Mouse (Mus musculus): Measurements from ENCODE around the gene Zbbx. TPM values are rescaled to one million over a fixed set of nuclear protein-coding genes. Genes with fewer than 3 reads are reported as not detected.
A peak's percentile ranks its signal among the peaks of the same experiment; 100 is the strongest.

Gene Zbbx
- total RNA-seq (2021) (not detected), polyA plus RNA-seq (2012; rRNA removed) (0.12 TPM in 1 of 2 replicates, not detected in the other)
- long read RNA-seq = 0 reads

- Histone ChIP-seq H3K79me2 (replicated peaks; ENCODE audit: control insufficient read depth, insufficient read depth, low read length) (no peaks in the 10 kb centered on the region), H3K9ac (ENCODE audit: low read depth, low read length) (no peak within 1 kb of the TSS), H3K4me1 (ENCODE audit: control insufficient read depth, insufficient read depth, low read length) (no peaks in the 10 kb centered on the region), H3K4me3 (no peak within 1 kb of the TSS), H3K27me3 (ENCODE audit: control insufficient read depth, insufficient read depth, low read length) (no peaks in the 10 kb centered on the region), H3K36me3 (ENCODE audit: control insufficient read depth, insufficient read depth, low read length) (no peaks in the 10 kb centered on the region), H3K27ac (no peak within 1 kb of the TSS)
- DNase-seq = no peak
- WGBS = 19% methylated on average over 20 of the region's 20 CpGs
- TF ChIP-seq POLR2A (IDR thresholded peaks at IDR 0.05; ENCODE audit: insufficient read depth, low read depth, low read length) (no peak), CTCF (IDR thresholded peaks at IDR 0.05) (no peak), EP300 (IDR thresholded peaks at IDR 0.05; ENCODE audit: insufficient read depth, low read depth, low read length) (no peak)
- intact Hi-C loops (cut with DNase I) = no loop called here
These were observed at the start of gene Zbbx for GRCm38 (mm10) chr3:75164838-75165496. Gene Zbbx (minus strand): TSS chr3:75165034.

GRCm38 (mm10) chr3:75202808-75203503 is 38.1 kb upstream of the Zbbx start:
- intact Hi-C loops (cut with DNase I) = no loop called here
- Histone ChIP-seq H3K9ac (ENCODE audit: low read depth, low read length) (no peak overlapping the region), H3K27ac (no peak overlapping the region), H3K4me3 (no peak overlapping the region), H3K36me3 (ENCODE audit: control insufficient read depth, insufficient read depth, low read length) (no peaks in the 10 kb centered on the region), H3K79me2 (replicated peaks; ENCODE audit: control insufficient read depth, insufficient read depth, low read length) (no peaks in the 10 kb centered on the region), H3K27me3 (ENCODE audit: control insufficient read depth, insufficient read depth, low read length) (no peaks in the 10 kb centered on the region), H3K4me1 (ENCODE audit: control insufficient read depth, insufficient read depth, low read length) (no peaks in the 10 kb centered on the region)
- TF ChIP-seq EP300 (IDR thresholded peaks at IDR 0.05; ENCODE audit: insufficient read depth, low read depth, low read length) (no peak), CTCF (IDR thresholded peaks at IDR 0.05) (peak; percentile 77)
- WGBS = 31% methylated on average over 12 of the region's 12 CpGs
- peak in 1 of 2 experiments; percentile 26 for DNase-seq

GRCm38 (mm10) chr3:75182606-75183005 is 17.8 kb upstream of the Zbbx start:
- Histone ChIP-seq H3K4me1 (ENCODE audit: control insufficient read depth, insufficient read depth, low read length) (no peaks in the 10 kb centered on the region), H3K9ac (ENCODE audit: low read depth, low read length) (no peak overlapping the region), H3K27ac (no peak overlapping the region), H3K27me3 (ENCODE audit: control insufficient read depth, insufficient read depth, low read length) (no peaks in the 10 kb centered on the region), H3K79me2 (replicated peaks; ENCODE audit: control insufficient read depth, insufficient read depth, low read length) (no peaks in the 10 kb centered on the region), H3K4me3 (no peak overlapping the region), H3K36me3 (ENCODE audit: control insufficient read depth, insufficient read depth, low read length) (no peaks in the 10 kb centered on the region)
- TF ChIP-seq EP300 (IDR thresholded peaks at IDR 0.05; ENCODE audit: insufficient read depth, low read depth, low read length) (no peak), CTCF (IDR thresholded peaks at IDR 0.05) (no peak)
- WGBS = 46% methylated on average over 1 of the region's 1 CpGs
- DNase-seq = no peak
- intact Hi-C loops (cut with DNase I) = no loop called here

- 79% methylated on average over 3 of the region's 3 CpGs for whole genome bisulfite sequencing
- no peak for DNase-seq
- H3K27ac ChIP-seq = no peak overlapping the region
- H3K4me1 ChIP-seq (ENCODE audit: control insufficient read depth, insufficient read depth, low read length) = no peaks in the 10 kb centered on the region
- TF ChIP-seq POLR2A (IDR thresholded peaks at IDR 0.05; ENCODE audit: insufficient read depth, low read depth, low read length) (no peak), EP300 (IDR thresholded peaks at IDR 0.05; ENCODE audit: insufficient read depth, low read depth, low read length) (no peak), CTCF (IDR thresholded peaks at IDR 0.05) (no peak)
- H3K36me3 ChIP-seq (ENCODE audit: control insufficient read depth, insufficient read depth, low read length) = no peaks in the 10 kb centered on the region
- H3K27me3 ChIP-seq (ENCODE audit: control insufficient read depth, insufficient read depth, low read length) = no peaks in the 10 kb centered on the region
- H3K9ac ChIP-seq (ENCODE audit: low read depth, low read length) = no peak overlapping the region
- H3K4me3 ChIP-seq = no peak overlapping the region
- intact Hi-C loops (cut with DNase I) = no loop called here
- no peaks in the 10 kb centered on the region for H3K79me2 ChIP-seq (replicated peaks; ENCODE audit: control insufficient read depth, insufficient read depth, low read length)
These were observed 23.0 kb downstream of the Zbbx start for GRCm38 (mm10) chr3:75141876-75142275.

- Histone ChIP-seq H3K4me3 (no peak overlapping the region), H3K9ac (ENCODE audit: low read depth, low read length) (no peak overlapping the region), H3K36me3 (ENCODE audit: control insufficient read depth, insufficient read depth, low read length) (no peaks in the 10 kb centered on the region), H3K4me1 (ENCODE audit: control insufficient read depth, insufficient read depth, low read length) (no peaks in the 10 kb centered on the region), H3K79me2 (replicated peaks; ENCODE audit: control insufficient read depth, insufficient read depth, low read length) (no peaks in the 10 kb centered on the region), H3K27me3 (ENCODE audit: control insufficient read depth, insufficient read depth, low read length) (no peaks in the 10 kb centered on the region), H3K27ac (no peak overlapping the region)
- TF ChIP-seq CTCF (IDR thresholded peaks at IDR 0.05) (no peak), POLR2A (IDR thresholded peaks at IDR 0.05; ENCODE audit: insufficient read depth, low read depth, low read length) (no peak), EP300 (IDR thresholded peaks at IDR 0.05; ENCODE audit: insufficient read depth, low read depth, low read length) (no peak)
- no peak for DNase-seq
- intact Hi-C loops (cut with DNase I) = no loop called here
These were observed 60.0 kb downstream of the Zbbx start for GRCm38 (mm10) chr3:75104867-75105266.

GRCm38 (mm10) chr3:75085762-75086161 is 79.1 kb downstream of the Zbbx start:
- no peak for DNase-seq
- H3K79me2 ChIP-seq (replicated peaks; ENCODE audit: control insufficient read depth, insufficient read depth, low read length) = no peaks in the 10 kb centered on the region
- no peaks in the 10 kb centered on the region for H3K27me3 ChIP-seq (ENCODE audit: control insufficient read depth, insufficient read depth, low read length)
- intact Hi-C loops (cut with DNase I) = no loop called here
- no peak overlapping the region for H3K9ac ChIP-seq (ENCODE audit: low read depth, low read length)
- H3K27ac ChIP-seq = no peak overlapping the region
- 56% methylated on average over 1 of the region's 1 CpGs for WGBS
- H3K4me1 ChIP-seq (ENCODE audit: control insufficient read depth, insufficient read depth, low read length) = no peaks in the 10 kb centered on the region
- no peaks in the 10 kb centered on the region for H3K36me3 ChIP-seq (ENCODE audit: control insufficient read depth, insufficient read depth, low read length)
- no peak overlapping the region for H3K4me3 ChIP-seq
- TF ChIP-seq POLR2A (IDR thresholded peaks at IDR 0.05; ENCODE audit: insufficient read depth, low read depth, low read length) = no peak
- TF ChIP-seq CTCF (IDR thresholded peaks at IDR 0.05) = no peak
- TF ChIP-seq EP300 (IDR thresholded peaks at IDR 0.05; ENCODE audit: insufficient read depth, low read depth, low read length) = no peak

Data from heart, adult 2 months (tissue).